Mouse (Mus musculus) lung, adult 2 months (tissue): ENCODE results near the gene Cpa2.

Source experiments
- CTCF ChIP-seq: fragments of 200-500 bp; IDR thresholded peaks from 2 replicates; pipeline ENCODE4 v1.5.1; 2011; ENCODE audit warnings: mild to moderate bottlenecking, low read length, control low read depth; ENCODE audit not compliant: insufficient read depth
- POLR2A ChIP-seq: fragments of 200-500 bp; IDR thresholded peaks from 2 replicates; pipeline ENCODE4 v1.6.1; 2011; ENCODE audit warnings: low read depth, mild to moderate bottlenecking, control low read depth, low read length, borderline replicate concordance; ENCODE audit errors: extremely low read depth

- no peak for TF ChIP-seq CTCF
- no peak for TF ChIP-seq POLR2A
Measured at GRCm38 (mm10) chr6:30543077-30543476, 1.7 kb downstream of the Cpa2 start.
